Mouse (Mus musculus) kidney, adult 2 months (tissue): ENCODE measurements at regions not wholly inside any gene's neighbourhood (a gene's known extent, or its start where the extent isn't known, plus 50 kb on each side); places are given as distances from the start of the nearest gene placed in this dataset.

Experiments used
- DNase-seq: peaks from one replicate; pipeline ENCODE4 v3.0.0; 2021
- H3K27ac ChIP-seq: fragments of 200-500 bp; 2 replicates; pipeline ENCODE4 v1.5.1; 2012; ENCODE audit warnings: low read depth, low read length, control low read depth, inconsistent platforms; ENCODE audit not compliant: insufficient read depth
- H3K27me3 ChIP-seq: fragments of 200-500 bp; replicated peaks from 2 replicates; pipeline ENCODE4 v1.6.1; 2012; ENCODE audit warnings: mild to moderate bottlenecking, moderate library complexity, low read length, inconsistent platforms; ENCODE audit not compliant: control insufficient read depth, insufficient read depth
- H3K36me3 ChIP-seq: fragments of 200-500 bp; 2 replicates; pipeline ENCODE4 v1.6.1; 2012; ENCODE audit warnings: mild to moderate bottlenecking, moderate library complexity, low read length, inconsistent platforms; ENCODE audit not compliant: control insufficient read depth, insufficient read depth
- H3K4me1 ChIP-seq: fragments of 200-500 bp; 2 replicates; pipeline ENCODE4 v1.6.1; 2011; ENCODE audit warnings: low read length; ENCODE audit not compliant: control insufficient read depth, insufficient read depth
- H3K4me3 ChIP-seq: fragments of 200-500 bp; 2 replicates; pipeline ENCODE4 v1.5.1; 2011; ENCODE audit warnings: mild to moderate bottlenecking, low read depth, low read length, control low read depth; ENCODE audit not compliant: insufficient read depth
- CTCF ChIP-seq: fragments of 200-500 bp; conservative IDR thresholded peaks from 2 replicates; pipeline ENCODE4 v1.5.1; 2011; ENCODE audit warnings: low read depth, mild to moderate bottlenecking, control low read depth, low read length, moderate library complexity, mixed read lengths; ENCODE audit not compliant: insufficient read depth, insufficient read length
- POLR2A ChIP-seq: fragments of 200-500 bp; IDR thresholded peaks from one replicate; pipeline ENCODE4 v1.6.1; 2011; ENCODE audit warnings: low read depth, low read length, control low read depth
- WGBS: fragments of 180-500 bp; shearing (Covaris S2); methylation state at CpG from one replicate; pipeline ENCODE4 v1.1.7; 2018; 5-methylcytosine and 5-hydroxymethylcytosine counted together

DNA sequence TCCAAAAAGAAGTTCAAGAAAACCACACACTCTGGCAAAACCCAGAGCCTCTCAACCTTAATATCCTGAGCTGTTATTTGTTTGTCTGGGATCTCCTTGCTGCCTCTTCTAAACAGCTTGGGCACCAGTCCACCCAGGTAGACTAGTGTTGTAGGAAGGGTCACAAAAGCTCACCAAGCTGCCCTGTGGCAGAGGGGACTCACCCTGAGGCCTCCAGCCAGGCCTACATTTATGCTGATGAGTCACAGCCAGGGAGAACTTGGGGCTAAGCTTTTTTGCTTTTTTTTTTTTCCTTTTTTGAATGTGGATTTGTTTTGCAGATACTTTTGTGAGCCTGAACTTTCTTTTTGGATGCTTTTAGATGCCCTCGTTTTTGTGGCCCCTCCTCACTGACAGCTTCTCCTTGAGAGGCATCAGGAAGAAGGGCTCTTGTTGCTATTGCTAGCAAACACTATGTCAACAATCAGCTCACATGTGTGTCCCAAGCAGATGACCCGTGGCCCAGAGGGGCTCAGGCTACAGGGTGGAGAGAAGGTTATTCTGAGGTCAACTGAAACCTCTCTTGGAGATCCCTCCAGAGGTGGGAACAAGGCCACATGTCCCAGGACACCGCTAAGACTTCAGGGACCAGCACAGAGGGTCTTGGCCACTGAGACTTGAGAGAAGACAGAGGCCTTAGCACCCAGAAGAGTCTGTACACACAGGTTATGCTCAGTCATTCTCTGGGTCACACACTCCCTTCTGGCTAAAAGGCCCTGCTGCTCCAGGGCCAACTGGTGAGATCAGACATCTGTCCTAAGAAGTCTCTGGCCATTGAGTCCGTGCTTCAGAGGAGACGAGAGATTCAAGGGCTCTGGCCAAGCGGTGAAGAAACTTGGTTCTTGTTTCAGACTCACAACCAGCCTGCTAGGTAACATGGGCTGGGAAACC lies 50.3 kb upstream of the Itga11 start:
- H3K27ac ChIP-seq: no peak overlapping the region
- no peak for DNase-seq

More for the DNA sequence above, 50.3 kb upstream of the Itga11 start:
- Histone ChIP-seq H3K4me3 (no peak overlapping the region), H3K27me3 (no peaks in the 10 kb centered on the region), H3K4me1 (no peaks in the 10 kb centered on the region), H3K36me3 (no peaks in the 10 kb centered on the region)
- 58% methylated on average over 6 of the region's 6 CpGs for WGBS
- TF ChIP-seq CTCF: no peak
- TF ChIP-seq POLR2A: no peak
